Mouse (Mus musculus) layer of hippocampus, adult 9-10 months (tissue): ENCODE results near the gene Alpk1.
"Not testable (repeated sequence)": the region's sequence is repeated elsewhere in the genome, so short reads cannot be mapped to it uniquely, and the experiment has no call there.

ENCODE experiments used
- DNase-seq: peaks from one replicate; pipeline ENCODE4 v3.0.0; 2022; ENCODE audit warnings: low spot score

The Alpk1 gene

DNA sequence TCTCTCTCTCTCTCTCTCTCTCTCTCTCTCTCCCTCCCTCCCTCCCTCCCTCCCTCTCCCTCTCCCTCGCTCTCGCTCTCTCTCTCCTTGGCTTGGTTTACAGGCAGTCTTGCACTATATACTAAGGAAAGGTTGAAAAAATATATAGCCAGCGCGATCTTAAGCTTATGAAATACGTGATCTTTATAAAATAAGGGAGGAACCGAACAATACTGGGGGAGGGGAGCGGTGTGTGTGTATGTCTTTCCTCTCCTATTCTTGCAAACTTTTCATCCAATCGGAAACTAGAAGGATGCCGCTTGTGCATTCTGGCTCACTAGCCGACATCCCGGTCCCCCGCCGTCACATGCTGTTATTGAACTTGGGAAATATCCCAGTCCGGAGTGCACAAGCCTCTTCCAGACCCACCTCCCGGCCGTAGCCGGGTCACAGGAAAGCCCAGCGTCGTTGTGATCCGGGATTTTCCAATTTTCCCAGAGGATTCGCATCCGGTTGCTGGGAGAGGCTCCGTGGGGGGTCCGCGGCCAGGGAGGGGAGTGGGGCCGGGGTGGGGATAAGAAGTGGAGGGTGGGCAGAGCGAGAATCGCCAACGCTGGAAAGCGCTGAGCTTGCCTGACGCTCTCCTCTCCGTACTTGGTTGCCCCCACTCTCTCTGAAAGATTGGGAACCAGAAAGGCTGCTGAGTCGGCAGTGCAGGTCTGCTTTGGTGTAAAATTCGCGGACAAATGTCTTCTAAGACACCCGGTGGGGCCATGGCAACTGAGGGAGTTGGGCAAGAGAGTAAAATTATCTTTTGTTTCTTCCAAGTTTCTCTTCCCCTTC lies 10.1 kb upstream of the Alpk1 start:
- DNase-seq, result no peak

GRCm38 (mm10) chr3:127789500-127790191 lies 9.3 kb upstream of the Alpk1 start, which contains the start of gene Tifa:
Tifa (plus strand) TSS chr3:127789805.
- no peak for DNase-seq

GRCm38 (mm10) chr3:127788919-127789318 lies 8.6 kb upstream of the Alpk1 start:
- DNase-seq, result no peak

DNA sequence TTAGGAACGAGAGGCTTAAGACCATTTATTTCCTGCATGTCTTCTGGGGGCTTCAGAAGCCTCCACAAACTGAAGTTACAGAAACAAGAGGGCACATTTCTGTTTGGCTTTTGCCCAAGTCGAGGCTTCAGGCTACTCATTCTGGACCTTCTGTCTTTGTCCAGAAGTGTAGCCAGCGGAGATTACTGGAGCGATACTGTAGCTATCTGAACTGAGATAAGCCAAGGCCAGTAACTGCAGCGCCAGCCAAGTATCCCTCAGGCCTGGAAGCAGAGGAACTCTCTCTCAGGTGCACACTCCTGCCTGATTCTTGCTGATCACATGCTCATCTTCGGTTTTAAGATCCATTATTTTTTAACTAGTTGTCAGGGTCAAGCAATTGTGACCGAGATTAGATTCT lies 7.7 kb upstream of the Alpk1 start:
- DNase-seq, result no peak

DNA sequence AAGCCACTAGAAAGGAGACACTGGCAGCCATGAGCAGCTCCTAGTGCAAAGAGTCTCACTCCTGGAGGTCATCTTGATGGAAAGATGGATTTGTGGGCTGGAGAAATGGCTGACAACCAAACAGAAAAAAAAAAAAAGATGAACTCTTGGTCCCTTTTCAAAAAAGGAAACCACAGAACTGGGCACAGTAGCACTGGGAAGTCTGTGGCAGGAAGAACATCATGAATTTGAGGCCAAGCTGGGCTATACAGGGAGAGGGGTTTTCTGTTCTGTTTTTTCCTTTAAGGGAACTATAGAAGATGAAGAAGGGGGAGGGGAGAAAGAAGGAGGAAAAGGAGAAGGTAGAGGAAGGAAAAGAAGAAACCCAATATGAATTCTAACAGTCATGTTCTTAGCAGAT lies 6.7 kb upstream of the Alpk1 start:
- no peak for DNase-seq

- not testable (repeated sequence) for DNase-seq
Measured at GRCm38 (mm10) chr3:127783680-127784079, 3.4 kb upstream of the Alpk1 start.

- no peak for DNase-seq
Measured at GRCm38 (mm10) chr3:127782921-127783320, 2.6 kb upstream of the Alpk1 start.

- no peak for DNase-seq
Measured at GRCm38 (mm10) chr3:127780921-127781320, 594 bp upstream of the Alpk1 start.

GRCm38 (mm10) chr3:127769146-127769545 lies 11.2 kb downstream of the Alpk1 start:
- no peak for DNase-seq

DNA sequence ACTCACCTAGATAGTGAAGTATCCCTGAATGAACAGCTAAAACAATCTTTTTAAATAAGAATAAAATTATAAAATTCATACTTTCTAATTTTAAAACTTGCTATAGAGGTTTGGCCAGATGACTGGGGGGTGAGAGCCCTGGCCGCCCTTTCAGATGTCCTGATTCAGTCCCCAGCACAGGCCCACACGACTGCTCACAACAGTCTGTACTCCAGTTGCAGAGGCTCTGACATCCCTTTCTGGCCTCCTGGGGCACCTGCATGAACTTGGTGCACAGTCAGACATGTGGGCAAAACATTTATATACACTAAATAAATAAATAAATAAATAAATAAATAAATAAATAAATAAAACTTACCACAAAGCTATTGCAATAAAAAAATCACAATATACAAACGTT lies 14.4 kb downstream of the Alpk1 start:
- no peak for DNase-seq

DNA sequence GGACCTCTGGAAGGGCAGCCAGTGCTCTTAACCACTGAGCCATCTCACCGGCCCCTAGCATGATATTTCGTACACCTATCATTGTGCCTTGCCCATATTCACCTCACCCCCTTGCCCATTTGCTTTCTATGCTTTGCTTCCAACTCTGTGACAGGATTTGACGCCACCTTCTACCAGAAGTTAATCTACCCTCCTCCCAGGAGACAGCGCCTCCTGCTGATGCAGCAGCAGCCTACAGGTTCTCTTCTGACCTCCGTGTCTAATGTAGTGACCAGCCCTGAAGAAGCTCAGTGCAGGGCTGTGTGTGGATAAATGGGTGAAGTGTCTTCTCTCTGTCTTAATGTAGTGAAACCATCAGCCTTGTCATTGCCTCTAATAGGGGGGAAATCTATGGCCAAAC lies 15.8 kb downstream of the Alpk1 start:
- DNase-seq, result no peak

GRCm38 (mm10) chr3:127763076-127763612 lies 17.2 kb downstream of the Alpk1 start:
- peak; percentile 65 for DNase-seq

GRCm38 (mm10) chr3:127762403-127762802 lies 17.9 kb downstream of the Alpk1 start:
- no peak for DNase-seq

GRCm38 (mm10) chr3:127759212-127759611 lies 21.1 kb downstream of the Alpk1 start:
- peak; percentile 42 for DNase-seq

DNA sequence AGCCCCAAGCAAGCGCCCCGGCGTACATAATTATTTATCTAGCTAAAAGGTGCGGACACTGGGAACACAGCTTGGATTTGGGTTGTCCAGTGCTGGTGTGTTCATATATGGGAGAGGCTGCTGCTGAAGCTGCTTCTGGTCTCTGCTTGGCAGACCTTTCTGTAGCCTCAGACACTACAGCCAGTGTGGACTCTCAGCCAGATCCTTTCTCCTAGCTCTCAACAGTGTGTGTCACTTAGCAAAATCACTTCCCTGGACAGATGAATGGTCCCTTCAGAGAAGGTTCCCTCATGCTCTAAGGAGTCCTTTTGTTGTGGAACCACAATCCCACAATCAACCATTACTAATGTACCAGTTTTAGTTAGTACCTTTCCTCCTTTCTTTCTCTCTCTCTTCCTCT lies 21.5 kb downstream of the Alpk1 start:
- no peak for DNase-seq

DNA sequence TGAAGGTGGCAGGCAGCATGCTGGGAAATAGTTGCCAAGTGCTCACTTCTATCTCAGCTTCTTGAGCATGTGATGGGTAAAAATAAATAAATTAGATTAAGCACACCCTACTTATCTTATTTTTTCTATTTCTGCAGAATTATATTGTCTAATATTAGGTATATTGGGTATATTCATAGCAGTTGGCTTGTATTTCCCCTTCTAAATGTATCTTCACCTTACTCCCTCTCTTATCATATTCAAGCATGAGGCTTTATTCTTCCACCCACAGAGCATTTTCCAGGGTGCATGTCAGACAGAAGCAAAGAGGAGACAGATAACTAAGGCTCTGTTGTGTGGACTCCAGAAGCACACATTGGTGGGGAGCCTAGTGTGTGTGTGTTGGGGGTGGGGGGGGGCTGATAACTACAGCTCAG lies 22.4 kb downstream of the Alpk1 start:
- DNase-seq, result no peak

GRCm38 (mm10) chr3:127756458-127756857 lies 23.9 kb downstream of the Alpk1 start:
- no peak for DNase-seq

DNA sequence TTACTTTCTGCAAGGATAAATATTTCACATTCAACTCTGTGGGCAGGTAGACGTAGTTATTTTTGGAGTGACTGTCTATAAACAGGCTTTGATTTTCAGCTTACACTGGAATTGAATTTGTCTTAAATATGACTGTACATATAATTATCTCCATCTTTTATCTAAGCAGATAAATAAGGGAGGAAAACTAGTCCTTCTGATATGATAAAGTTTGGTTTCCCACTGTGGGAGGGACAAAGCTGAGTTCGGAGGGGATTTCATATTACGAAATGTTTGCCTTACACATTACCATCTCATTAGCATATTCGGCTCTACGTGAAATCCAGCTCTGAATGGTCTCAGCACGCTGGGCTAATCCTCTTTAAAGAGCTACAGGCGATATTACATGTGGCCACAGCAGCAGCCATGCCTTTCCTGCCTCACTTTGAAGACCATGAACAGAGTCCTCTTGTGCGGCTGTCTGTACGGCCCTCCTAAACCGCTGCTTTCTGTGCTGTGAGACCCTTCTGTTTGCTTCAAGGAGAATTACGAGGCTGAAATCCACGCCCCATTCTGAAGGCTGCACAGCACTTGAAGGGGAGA lies 30.3 kb downstream of the Alpk1 start:
- DNase-seq, result no peak

GRCm38 (mm10) chr3:127749266-127749665 lies 31.1 kb downstream of the Alpk1 start:
- no peak for DNase-seq

DNA sequence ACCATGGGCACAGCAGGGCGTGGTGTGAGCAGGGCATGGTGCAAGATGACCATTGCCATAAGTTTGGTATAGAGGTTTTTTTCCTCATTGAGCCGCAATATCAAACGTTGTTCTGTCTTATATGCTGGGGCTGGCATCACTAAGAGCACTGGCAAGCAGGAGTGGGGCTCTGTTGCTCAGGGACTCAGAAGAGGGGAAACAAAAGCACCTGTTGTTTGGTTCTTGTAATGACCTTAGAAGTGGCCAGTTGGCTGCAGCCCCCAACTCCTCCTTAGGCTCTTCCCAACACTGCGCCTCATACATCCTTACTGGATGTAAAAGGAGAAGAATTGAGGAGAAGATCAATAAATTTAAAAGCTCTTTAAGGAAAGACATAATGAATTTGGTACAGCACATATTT lies 31.7 kb downstream of the Alpk1 start:
- DNase-seq, result no peak

GRCm38 (mm10) chr3:127745911-127746640 lies 34.3 kb downstream of the Alpk1 start:
- no peak for DNase-seq

- DNase-seq, result no peak
Measured at GRCm38 (mm10) chr3:127745504-127745903, 34.8 kb downstream of the Alpk1 start.
